Mouse (Mus musculus) urinary bladder, adult 18-20 months (tissue): ENCODE measurements at regions not wholly inside any gene's neighbourhood (a gene's known extent, or its start where the extent isn't known, plus 50 kb on each side); places are given as distances from the start of the nearest gene placed in this dataset.
"Not testable (repeated sequence)": the region's sequence is repeated elsewhere in the genome, so short reads cannot be mapped to it uniquely, and the experiment has no call there.

Experiments used
- DNase-seq, 2 experiments: peaks; one replicate each; pipeline ENCODE4 v3.0.0; 2022; ENCODE audit warnings: low spot score in 2 of 2, mixed read lengths in 2 of 2

DNA sequence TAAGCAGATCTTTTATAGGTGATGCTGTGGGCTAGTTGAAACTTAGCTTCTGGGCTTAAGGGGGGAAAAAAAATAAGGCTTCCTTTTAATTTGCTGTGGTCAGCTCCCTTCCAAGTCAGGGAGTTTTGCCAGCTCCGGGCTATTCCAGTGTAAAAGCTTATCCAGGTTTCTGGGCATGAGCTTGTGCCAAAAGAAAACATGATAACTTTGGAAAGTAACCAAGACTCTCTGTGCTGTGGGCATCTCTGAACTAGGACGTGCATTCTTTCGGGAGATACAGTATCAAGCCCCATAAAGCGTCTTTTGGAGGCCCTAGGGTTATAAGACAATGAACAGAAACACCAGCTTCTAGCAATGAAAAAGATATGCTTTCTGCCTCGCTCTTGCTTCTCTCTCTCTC is 114.6 kb upstream of the Dyrk2 start:
- no peak for DNase-seq

DNA sequence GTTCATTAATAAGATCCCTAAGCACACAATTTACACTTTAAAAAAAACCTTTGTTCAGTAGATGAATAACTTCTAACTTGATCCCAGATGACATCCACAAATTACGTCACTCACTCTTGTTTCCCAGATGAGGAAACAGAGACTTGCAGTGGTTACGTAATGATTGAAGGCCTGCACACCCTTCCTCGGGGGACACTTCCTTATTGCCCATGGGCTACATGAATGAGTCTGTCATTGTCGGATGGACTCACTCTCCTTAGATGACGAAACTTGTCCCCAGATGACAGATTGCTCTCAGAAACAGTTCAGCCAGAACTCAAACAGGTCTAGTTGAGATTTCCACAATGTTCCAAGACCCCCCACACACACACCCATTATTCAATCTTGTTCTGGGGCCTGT is 111.4 kb upstream of the Dyrk2 start:
- no peak for DNase-seq

DNA sequence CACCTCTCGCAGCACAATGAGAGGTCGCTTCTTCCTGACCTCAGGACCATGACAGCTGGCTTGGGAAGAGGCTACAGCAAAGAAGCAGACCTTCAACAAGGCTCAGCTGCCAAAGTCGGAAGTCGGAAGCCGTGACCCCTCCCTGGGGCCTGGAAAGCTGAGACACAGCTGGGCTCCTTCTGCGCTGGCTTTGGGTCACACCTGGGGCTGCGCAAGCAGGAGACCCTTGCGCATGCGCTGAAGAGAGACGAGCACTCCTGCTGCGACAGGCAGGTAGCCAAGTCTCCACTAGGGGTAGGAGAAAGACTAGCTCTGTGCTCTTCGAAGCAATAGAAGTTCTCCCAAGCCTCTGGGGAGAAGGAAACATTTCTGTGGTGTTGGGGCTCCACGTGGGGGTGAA is 109.3 kb upstream of the Dyrk2 start:
- no peak for DNase-seq

DNA sequence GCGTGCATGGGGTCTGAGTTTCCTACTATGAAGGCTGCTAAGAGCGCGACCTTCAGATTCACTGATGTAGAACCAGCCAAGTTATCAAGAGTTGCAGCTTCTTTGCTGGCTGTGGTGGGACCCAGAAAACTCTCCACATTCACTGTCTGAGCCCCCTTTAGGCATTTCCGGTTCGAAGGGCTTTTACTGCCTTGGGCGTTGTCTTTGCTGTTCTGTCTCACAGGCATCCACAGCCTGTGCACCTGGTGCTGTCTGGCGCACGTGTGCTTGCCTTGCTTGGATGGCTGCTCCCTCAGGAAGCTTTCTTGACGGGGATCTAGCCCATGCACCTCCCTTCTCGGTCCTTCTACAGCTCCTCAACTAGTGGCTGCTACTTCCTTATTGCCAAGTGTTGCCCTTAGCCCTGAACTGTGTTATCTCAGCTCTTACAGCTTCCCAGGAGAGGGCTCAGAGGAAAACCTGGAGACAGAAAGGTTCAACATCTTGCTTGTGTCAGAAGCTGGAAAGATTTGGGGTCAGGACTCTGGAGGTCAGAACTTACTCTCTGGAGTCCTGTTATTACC is 108.3 kb upstream of the Dyrk2 start:
- no peak for DNase-seq

DNA sequence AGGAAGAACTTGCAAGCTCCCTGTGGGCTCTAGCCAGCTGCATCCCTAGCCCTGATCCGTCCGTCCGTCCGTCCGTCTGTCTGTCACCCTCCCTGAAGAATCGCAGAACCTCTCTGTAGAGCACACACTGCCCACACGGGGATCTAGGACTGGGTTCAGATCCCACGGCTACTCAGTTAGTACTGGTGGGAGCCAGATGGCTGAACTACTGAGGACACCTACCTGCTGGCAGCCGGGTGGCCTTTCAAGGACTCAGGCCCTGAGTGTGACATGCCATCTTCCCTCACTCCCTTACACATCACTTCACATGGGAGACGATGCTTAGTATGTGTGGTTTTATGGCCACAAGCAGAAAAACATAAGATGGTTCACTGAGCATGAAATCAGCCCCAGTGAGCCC is 106.4 kb upstream of the Dyrk2 start:
- no peak for DNase-seq

DNA sequence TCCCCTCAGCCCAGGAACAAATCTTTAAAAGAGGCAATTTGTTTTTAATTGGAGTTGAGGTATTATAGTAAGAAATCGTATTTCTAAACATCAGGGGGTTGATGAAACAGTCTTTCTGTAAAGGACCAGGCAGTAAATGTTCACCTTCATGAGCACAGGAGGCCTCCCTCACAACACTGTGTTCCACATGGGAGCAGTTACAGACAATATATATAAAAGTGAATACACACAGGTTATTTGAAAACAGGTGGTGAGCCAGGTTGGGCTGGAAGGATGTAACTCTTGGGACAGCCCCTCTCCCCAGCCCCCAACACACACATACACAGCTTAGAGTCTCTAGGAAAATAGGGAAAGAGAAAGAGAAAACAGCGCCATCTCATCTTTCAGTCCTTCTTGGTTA is 105.8 kb upstream of the Dyrk2 start:
- DNase-seq, result no peak

DNA sequence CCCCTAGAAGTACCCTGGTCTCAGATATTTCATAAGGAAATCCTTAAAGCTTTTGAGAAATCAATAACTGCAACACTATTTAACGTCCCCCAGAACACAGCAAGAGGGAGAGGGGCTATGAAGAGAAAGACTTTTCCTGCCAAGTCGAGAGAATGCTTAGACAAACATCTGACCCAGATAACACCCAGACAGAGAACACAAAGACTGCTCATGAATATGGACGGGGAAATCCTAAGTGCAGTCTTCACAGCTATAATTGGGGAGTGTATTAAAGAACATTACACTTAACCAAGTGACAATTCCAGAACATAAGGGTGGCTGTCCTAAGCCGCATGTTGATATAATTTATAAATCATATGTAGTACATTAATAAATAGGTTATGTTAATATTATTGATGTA is 103.3 kb upstream of the Dyrk2 start:
- DNase-seq, result no peak

DNA sequence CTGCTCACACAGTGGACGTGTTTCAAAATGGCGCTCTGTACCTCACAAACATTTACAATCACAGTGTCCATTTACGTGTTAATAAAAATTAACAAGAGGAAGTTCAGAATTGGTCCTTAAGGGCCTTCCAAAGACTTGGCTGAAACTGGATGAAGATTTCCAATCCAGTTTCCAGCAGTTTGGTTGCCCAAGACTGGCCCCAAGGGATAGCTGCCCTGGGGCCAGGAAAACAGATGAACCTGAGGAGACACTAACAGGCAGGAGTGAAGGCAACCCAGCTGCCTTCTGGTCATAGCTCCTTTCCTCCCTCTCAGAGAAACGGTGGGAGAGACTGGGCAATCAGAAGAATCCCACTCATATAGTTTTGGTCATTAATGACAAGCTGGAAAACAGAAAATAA is 102.6 kb upstream of the Dyrk2 start:
- no peak for DNase-seq

DNA sequence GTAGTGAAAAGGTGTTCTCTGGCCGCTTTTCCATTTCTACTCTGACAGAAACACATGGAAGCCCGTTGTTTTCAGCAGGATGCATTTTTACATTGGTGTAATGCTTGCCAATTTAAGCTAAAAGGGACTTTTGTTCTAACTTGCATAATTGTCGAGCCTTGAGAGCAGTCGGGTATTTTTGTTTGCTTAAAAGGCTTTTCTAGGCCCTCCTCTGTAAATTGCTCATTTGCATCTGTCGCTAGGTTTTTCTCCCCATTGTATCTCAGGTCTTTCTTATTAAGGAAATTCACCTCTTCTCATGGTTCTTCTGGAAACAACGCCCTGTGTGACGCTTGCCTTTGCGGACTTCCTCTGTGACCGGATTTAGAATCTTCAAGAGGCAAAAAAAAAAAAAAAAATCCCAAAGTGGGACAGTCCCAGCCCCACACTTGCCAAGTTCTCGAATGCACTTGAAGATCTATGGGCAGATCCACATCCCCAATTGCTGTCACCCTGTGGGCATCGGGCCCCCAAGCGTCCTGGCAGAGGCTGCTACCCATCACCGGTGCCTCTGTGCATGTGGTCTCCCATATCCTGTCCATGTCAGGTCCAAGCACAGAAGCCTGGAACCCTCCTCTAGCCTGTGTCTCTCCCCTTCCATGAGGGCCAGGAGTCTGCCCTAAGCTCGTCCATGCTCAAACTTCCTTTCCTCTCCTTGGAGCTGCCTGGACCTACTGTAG is 100.6 kb upstream of the Dyrk2 start:
- no peak for DNase-seq

DNA sequence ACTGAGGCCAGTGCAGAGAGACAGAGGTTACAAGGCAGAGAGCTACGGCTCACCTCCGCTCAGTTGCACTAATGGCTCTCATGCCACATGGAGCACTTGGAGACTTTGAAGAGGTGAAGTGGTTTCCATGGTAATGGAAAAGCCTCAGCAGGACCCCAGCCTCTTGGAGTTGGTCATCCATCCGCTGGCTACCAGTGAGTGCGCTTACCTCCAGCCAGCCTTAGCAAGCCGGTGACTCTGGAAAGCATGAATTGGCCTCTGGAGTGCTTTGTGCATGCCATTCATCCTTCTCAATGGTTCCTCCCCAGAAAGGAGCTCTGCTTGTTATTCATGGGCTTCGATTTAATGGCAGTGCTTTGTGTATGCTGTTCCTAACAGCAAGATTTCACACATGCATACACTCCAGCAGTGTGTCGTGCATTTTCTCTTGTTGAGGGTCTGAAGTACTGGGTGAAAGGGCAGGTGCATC is 91.7 kb upstream of the Dyrk2 start:
- DNase-seq, result no peak

DNA sequence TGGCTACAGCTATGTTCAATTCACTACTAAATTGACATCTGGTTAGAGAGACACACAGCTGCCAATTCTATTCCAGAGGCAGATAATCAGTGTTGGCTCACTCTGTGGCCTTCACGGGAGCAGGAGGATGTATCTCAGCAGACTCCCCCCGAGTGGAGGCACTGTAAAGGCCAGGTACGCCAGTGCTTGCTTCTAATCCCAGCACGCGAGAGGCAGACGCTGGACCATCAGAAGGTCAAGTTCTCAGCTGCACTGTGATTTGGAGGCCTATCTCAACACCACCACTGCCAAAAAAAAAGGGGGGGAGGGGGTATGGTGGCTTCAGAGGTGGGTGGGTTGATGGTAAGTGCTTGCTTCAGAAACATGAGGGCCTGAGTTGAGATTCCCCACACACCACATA is 90.1 kb upstream of the Dyrk2 start:
- no peak for DNase-seq

DNA sequence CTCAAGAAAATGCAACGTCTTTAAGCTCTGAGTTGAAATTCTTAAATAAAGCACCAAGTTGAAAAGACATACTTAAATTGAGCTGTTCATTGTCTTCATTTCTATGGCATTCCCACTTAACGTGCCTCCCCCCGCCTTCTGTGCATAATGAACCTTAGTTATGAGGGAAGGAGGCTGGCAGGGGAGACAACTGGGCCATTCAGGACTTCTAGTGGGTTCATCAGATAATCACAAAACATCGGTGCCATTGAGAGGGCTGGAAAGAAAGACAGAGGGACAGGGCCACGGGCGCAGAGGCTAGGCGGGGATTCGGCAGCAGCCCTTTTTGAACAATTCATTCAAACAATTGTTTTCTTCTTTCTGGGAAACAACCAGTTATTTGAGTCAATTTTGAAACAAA is 89.6 kb upstream of the Dyrk2 start:
- no peak for DNase-seq

DNA sequence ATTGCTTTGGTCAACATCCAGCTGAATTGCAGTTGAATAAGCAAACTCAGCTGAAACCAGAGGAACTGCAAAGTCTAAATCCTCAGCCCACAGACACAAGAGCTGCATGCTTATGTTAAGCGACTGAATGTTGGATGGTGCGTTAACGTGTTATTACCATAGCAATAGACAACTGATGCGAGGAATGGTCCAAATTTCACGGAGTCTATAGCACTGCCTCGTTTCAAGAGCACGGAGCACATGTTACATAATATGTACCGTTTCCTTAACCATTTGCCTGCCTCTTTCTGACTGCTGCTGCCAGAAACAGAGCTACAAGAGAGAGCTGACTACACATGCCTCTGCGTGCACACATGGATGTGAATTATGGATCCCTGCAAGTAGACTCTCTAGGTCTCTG is 86.3 kb upstream of the Dyrk2 start:
- DNase-seq, result no peak

DNA sequence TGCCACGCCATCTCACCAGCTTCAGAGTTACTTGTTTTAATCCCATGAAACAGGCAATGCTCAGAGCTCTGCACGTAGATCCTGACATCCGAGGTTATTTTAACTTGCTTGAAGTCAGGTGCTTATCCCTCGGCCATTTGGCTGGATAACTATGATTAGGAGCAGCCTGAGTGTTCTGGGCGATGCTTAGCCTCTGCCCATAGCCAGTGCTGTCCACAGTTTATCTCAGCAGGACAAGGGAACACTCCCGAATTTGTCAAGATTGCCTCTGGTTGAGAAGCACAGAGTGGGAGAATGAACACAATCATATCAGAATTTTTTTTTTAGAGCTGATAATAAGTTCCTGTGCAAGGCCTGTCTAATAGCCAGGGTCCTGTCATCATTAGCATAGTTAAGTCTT is 83.4 kb upstream of the Dyrk2 start:
- no peak for DNase-seq

DNA sequence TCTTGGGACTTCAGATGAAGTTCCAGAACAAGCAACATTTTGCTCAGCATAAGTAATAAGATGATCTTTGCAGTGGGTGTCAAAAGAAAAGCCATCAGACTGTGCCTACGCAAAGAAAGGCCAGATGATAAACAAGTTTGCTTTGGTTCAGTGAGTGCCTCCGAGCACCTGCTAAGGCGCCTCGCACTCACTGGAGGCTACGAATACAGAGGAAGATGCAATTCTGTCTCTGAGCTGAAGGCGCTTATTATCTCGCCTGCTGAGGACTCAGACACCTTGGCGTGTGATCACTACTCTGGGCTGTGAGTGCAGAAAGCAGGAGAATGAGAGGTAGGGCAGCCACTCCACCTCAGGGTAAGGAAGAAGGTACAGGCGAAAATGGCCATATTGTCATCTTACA is 82.7 kb upstream of the Dyrk2 start:
- no peak for DNase-seq

DNA sequence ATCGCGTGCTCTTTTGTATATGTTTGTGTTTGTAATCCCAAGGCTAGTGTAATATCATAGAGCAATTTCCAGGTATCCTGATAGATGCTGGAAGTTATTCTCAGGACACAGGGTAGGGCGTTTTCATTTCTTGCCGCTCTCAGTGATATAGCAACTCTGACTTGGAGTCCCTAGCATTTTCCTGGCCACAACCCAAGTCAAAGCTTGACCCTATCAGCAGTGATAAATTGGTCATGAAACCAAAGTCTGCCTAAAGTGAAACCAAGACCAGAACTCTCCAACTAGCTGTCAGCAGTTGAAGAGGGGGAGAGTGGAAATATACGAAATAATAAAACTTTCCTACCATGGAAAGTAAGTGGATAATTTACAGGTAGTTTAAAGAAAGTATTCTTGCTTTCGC is 77.7 kb upstream of the Dyrk2 start:
- no peak for DNase-seq

DNA sequence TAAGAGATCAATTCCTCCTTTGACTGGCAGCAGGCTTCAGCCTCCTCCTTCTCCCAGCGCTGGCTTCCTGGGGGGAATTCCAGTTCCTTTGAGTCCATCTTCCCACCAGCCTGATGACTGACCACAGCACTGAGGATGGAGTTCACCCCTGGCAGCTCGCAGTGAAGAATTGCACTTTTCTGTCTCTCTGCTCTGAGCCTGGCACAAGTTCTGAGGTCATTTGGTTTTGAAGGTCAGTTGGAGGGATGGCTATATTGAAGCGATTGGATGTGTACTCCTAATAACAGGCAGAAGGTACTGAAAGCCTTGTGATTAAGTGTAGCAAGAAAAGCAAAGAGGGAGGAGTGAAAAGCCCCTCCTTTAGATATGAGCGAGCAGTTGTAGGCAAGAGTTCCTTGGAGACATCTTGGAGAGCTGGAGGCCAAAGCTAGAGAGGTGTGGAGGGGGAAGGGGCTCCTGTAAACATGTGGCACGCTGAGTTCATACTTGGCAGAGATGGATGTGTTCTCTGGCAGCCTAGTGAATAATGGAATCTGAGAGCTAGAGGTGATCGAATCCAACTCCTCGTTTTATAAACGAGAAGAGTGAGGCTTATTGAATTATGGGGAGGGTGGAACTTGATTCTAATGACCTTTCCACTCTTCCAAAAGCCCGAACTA is 77.1 kb upstream of the Dyrk2 start:
- no peak for DNase-seq

DNA sequence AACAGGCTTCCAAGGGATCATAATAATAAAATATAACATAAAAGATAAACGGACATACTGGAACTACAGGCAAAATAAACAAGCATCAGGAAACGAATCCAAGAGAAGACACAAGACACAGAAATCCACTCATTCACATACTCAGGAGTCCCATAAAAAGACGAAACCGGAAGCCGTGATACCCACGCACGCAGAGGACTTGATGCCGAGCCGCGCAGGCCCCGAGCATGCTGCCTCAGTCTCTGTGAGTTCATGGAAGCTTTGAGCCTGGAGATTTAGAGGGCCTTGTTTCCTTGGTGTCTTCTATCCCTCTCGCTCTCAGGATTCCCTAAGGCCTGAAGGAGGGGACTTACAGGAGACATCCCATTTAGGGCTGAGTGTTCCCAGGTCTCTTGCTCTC is 57.3 kb upstream of the Dyrk2 start:
- DNase-seq, result no peak

DNA sequence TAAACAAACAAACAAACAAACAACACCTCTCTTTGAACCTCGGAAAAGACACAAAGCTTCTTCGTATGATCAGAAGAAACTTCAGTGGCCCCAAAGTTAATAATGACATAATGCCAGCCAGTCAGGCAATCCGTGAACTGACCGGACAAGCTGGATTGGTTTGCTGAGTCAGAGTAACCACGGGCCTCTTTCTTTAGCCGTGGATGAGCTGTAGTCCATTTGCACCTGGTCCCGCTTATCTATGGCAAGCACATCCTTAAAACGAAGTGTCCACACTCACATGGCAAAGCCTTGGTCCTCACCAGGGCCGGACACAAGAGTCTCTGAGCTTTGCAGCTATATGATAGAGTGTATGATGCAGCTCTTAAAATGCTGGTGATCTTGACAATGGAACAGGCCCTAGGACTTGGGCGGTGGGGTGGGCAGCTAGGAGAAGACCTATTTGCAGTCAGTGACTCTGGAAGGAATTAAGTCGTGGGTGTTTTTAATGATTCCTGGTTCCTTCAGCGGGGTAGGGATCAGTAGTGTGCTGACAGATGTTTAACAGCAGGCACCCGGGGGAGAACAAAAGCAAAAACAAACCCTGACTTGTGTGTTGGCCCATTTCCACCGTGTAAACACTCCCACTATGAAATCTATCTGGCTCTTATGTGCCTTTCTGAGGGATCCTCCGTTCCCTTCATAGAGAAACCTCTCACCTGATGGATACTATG is 53.6 kb upstream of the Dyrk2 start:
- DNase-seq, result peak; percentile 37 to 55

DNA sequence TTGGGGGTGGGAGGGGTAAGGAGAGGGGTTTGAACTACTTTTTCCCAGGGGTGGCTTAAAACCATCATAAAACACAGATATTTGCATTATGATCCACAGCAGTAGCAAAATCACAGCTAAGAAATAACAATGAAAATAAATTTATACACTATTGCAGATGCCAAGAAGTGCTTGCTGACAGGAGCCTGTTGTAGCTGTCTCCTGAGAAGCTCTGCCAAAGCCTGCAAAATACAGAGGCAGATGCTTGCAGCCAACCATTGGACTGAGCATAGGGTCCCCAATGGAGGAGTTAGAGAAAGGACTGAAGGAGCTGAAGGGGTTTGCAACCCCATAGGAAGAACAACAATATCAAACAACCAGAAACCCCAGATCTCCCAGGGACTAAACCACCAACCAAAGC is 52.1 kb upstream of the Dyrk2 start:
- DNase-seq, result not testable (repeated sequence)
